Mouse (Mus musculus): ENCODE results near the gene Pde4dip. TPM values are rescaled to one million over a fixed set of nuclear protein-coding genes. Genes with fewer than 3 reads are reported as not detected.

Pde4dip gene
- polyA plus RNA-seq, 1 experiment from 2014 or later = 6.0 TPM

- Histone ChIP-seq H3K79me2 (ENCODE audit: inconsistent target) (no peaks in the 10 kb centered on the region), H3K4me3 (ENCODE audit: inconsistent target) (no peak overlapping the region), H3K27ac (no peak overlapping the region), H3K36me3 (ENCODE audit: inconsistent target) (no peaks in the 10 kb centered on the region)
- 92% methylated on average over 4 of the region's 4 CpGs for WGBS (ENCODE audit: missing documents)
These were observed 112.3 kb downstream of the Pde4dip start for GRCm38 (mm10) chr3:97776195-97776594.

DNA sequence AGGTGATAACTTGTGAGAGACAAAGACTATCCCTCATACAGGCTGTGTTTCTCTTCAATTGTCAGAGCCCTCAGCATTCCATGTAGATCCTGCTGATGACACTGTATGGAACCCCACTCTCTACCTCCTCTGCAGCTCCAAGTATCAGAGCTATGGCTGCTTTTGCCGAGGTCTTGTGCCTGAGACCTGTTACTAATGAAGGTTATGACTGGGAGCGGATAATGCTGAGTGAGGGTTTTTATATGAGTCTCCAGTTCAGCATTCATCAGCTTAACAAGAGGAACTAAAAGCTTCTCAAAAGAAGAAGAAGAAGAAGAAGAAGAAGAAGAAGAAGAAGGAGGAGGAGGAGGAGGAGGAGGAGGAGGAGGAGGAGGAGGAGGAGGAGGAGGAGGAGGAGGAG, 112.8 kb downstream of the Pde4dip start:
- Histone ChIP-seq H3K36me3 (ENCODE audit: inconsistent target) (no peaks in the 10 kb centered on the region), H3K27ac (no peak overlapping the region), H3K79me2 (ENCODE audit: inconsistent target) (no peaks in the 10 kb centered on the region), H3K4me3 (ENCODE audit: inconsistent target) (no peak overlapping the region)
- 67% methylated on average over 2 of the region's 2 CpGs for WGBS (ENCODE audit: missing documents)

DNA sequence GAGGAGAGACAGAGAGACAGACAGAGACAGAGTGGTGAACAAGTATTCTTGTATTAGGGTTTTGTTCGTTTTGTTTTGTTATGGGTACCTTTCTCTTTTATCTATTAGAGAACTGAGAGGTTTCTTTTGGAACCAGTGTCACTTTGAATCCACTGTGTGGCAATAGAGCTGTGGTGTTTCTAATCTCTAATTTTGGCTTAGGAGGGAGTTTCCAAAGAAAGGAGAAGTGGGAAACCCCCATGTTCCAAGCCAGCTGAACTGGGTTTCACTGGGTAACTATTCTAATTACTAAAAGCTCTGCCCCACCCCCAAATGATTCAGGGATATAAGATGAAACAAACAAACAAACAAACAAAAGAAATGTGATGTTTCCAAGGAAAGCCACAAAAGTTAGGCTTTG, 113.6 kb downstream of the Pde4dip start:
- Histone ChIP-seq H3K36me3 (ENCODE audit: inconsistent target) (no peaks in the 10 kb centered on the region), H3K79me2 (ENCODE audit: inconsistent target) (no peaks in the 10 kb centered on the region), H3K4me3 (ENCODE audit: inconsistent target) (no peak overlapping the region), H3K27ac (no peak overlapping the region)
- WGBS (ENCODE audit: missing documents) = 0% methylated on average over 1 of the region's 1 CpGs

DNA sequence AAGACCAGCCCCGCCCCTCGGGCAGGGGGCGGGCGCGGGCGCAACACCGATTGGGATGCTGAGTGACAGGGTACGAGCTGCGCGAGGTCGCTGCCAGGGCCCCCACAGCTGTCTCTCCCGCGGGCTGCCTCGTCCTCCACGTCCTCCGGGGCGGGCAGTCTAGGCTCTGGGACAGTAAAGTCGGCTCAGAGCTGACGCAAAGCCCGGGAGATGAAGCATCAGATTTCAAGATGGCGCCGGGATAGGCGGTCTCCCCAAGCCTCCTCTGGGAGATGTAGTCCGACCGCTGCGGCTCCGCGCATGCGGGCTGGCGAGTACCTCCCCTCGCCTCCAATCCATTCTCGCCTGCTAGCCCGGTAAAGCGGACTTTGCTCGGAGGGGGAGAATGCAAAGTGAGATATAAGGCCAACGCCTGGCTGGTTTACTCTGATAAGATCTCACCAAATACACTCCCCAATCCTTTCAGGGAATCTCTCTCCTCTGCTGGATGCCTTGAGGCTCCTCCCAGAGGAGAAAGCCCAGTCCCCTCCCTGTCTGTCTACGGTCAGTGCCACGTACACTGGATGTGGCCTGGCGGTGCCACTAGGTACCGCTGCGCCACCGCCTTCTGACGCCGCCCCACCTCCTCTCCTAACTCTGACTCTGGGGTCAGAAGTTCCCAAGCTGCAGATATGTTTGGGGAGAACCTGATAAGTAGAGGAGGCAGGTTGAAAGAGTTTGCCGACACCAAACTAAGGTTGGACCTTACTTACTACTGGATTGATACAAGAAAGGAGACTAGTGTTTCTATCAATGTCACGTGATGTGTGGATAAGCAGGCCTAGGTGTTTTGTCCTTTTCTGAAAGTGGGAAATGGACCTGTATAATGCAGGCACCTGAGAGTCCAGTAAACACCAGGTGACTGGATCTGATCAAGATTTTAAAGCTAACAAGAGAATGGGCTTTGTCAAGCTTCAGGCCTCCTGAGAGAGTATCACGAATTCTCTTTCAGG, 120.4 kb downstream of the Pde4dip start:
- peaks cover 7% of the 10 kb centered on the region; the same call in 1 of the 2 replicates for H3K79me2 ChIP-seq (ENCODE audit: inconsistent target)
- H3K4me3 ChIP-seq (ENCODE audit: inconsistent target) = peak overlapping the region; percentile 73
- 4% methylated on average over 47 of the region's 47 CpGs for WGBS (ENCODE audit: missing documents)
- no peak overlapping the region for H3K27ac ChIP-seq
- H3K36me3 ChIP-seq (ENCODE audit: inconsistent target) = no peaks in the 10 kb centered on the region

DNA sequence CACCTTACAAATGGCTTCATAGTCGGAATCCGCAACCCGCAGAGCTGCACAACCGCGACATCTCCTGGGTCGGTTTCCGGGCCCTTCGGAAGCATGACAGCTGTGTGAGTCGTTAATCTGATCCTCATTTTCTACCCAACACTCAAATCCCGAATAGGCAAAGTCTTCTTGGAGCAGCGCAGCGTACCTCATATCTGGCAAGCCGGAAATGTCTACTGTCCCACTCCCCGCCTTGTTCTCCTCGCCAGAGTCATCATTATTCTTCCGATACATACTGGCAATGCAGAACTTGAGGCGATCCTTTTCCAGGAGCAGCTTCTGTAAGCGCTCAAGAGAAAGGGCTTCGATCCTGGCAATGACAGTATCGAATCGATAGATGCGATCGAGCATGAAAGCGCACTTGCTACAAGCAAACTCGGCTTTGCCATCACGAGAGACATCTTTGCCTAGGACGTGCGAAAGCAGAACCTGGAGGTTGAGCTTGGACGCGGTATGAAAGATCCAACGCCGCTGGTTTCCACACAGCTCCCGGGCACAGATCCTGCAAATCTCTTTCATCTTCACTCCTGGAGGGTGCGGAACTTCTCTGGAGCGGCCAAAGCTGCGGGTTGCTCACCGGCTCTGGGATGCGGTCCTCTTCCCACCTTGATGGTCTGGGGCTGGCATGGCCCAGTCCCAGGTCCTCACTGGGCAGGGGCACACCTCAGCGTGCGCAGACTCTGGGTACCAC, 121.3 kb downstream of the Pde4dip start:
- no peak overlapping the region for H3K27ac ChIP-seq
- peaks cover 7% of the 10 kb centered on the region; the same call in 1 of the 2 replicates for H3K79me2 ChIP-seq (ENCODE audit: inconsistent target)
- H3K4me3 ChIP-seq (ENCODE audit: inconsistent target) = peak overlapping the region; percentile 73
- WGBS (ENCODE audit: missing documents) = 6% methylated on average over 39 of the region's 40 CpGs
- H3K36me3 ChIP-seq (ENCODE audit: inconsistent target) = no peaks in the 10 kb centered on the region

DNA sequence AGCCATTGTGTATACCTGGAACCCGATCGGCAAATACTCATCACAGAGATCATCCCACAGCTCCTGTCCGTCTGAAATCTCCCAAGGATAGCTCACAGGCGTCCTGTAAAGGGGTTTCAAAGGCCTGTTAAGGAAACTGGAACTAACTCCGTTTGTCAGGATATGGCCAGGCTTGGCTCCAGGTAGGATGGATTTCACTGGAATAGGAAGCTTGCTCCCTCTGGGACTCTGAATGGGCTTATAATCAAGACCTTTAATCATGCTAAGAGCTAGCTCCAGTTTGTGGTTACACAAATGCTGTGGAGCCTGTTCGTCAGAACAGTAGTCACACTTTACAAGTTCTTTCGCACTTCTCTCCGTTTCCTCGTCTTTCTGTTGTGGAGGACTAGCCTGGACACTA, 122.0 kb downstream of the Pde4dip start:
- Histone ChIP-seq H3K27ac (no peak overlapping the region), H3K79me2 (ENCODE audit: inconsistent target) (peaks cover 7% of the 10 kb centered on the region; the same call in 1 of the 2 replicates), H3K4me3 (ENCODE audit: inconsistent target) (peak overlapping the region; percentile 73), H3K36me3 (ENCODE audit: inconsistent target) (no peaks in the 10 kb centered on the region)
- 82% methylated on average over 9 of the region's 9 CpGs for WGBS (ENCODE audit: missing documents)

DNA sequence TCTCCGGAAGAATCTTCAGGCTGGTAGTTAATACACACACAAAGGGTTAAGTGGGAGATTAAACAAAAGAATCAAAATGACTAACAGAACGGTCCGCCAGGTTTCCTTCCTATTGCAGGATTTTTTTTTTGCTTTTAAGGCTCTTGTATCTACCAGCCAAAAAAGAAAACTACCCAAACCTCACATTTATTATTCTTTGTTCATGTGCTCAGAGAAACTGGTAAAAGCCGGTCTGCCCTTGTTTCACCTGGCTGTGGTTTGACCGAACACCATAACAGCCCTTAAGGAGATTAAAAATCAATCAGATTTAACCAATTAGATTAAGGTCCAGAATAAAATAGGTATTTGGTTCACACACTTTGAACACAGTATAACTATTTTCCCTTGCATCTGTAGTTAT, 124.4 kb downstream of the Pde4dip start:
- peaks cover 7% of the 10 kb centered on the region; the same call in 1 of the 2 replicates for H3K79me2 ChIP-seq (ENCODE audit: inconsistent target)
- no peaks in the 10 kb centered on the region for H3K36me3 ChIP-seq (ENCODE audit: inconsistent target)
- no peak overlapping the region for H3K4me3 ChIP-seq (ENCODE audit: inconsistent target)
- 98% methylated on average over 5 of the region's 5 CpGs for WGBS (ENCODE audit: missing documents)
- no peak overlapping the region for H3K27ac ChIP-seq

DNA sequence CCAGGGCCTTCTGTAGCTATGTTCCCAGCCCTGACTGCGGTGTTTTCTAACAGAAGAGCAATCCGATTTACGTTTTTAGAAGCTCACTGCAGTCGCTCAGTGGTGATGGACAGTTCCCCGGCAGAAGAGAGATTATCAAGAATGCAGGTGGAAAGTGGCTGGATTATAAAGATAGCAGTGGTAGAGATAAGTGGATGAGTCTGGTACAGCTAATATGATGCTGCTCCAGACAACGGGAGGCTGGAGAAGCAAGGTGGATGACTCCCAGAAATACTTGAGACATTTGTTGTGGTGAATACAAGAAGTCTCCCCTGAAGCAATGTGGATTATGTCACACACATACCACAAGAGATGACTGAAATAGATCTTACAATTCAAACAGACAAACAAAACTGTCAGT, 126.6 kb downstream of the Pde4dip start:
- Histone ChIP-seq H3K4me3 (ENCODE audit: inconsistent target) (no peak overlapping the region), H3K36me3 (ENCODE audit: inconsistent target) (peaks cover 7% of the 10 kb centered on the region), H3K79me2 (ENCODE audit: inconsistent target) (peaks cover 7% of the 10 kb centered on the region; the same call in 1 of the 2 replicates), H3K27ac (no peak overlapping the region)
- WGBS (ENCODE audit: missing documents) = 88% methylated on average over 6 of the region's 6 CpGs

GRCm38 (mm10) chr3:97761168-97761567, 127.3 kb downstream of the Pde4dip start:
- Histone ChIP-seq H3K4me3 (ENCODE audit: inconsistent target) (no peak overlapping the region), H3K27ac (no peak overlapping the region), H3K79me2 (ENCODE audit: inconsistent target) (no peaks in the 10 kb centered on the region; the same call in 1 of the 2 replicates), H3K36me3 (ENCODE audit: inconsistent target) (peaks cover 15% of the 10 kb centered on the region)
- WGBS (ENCODE audit: missing documents) = 50% methylated on average over 5 of the region's 5 CpGs

DNA sequence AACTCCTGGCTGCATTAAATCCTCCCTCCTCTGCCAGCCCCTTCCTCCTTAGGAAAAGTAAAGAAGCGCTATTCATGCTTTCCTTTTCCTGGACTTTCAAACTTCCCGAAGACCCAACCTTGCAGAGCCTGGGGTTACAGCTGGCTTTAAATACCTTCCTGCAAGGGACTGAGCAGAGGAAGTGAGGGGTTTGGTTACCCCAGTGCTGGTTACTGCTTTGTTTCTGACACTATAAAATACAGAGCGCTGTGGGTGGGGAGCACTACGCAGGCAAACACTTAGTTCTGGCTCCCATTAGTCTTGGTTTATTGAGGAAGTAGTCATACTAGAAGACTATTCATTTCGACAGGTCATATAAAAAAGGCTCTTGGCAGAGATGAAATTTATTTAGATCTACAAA, 128.7 kb downstream of the Pde4dip start:
- 71% methylated on average over 5 of the region's 5 CpGs for WGBS (ENCODE audit: missing documents)
- H3K36me3 ChIP-seq (ENCODE audit: inconsistent target) = peaks cover 28% of the 10 kb centered on the region
- H3K79me2 ChIP-seq (ENCODE audit: inconsistent target) = no peaks in the 10 kb centered on the region; the same call in 1 of the 2 replicates
- H3K27ac ChIP-seq = no peak overlapping the region
- H3K4me3 ChIP-seq (ENCODE audit: inconsistent target) = no peak overlapping the region

DNA sequence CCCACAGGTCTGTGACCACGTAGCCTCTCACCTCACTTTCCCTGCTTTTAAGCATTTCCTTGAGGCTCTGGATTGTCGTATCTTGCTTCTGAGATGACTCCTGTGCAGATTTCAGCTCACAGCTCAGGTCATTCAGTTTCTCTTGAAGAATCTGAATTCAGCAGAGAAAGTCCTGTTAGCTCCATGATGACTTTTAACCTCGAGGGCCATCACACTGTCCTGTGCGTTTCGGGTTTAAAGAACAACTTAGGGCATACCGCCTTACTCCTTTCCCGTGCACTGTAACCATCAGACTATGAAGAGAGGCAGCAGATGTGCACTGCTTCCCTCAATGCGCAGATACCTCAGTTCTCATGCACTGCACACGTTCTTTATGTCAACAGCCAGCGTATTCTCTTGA, 131.0 kb downstream of the Pde4dip start:
- Histone ChIP-seq H3K79me2 (ENCODE audit: inconsistent target) (no peaks in the 10 kb centered on the region), H3K4me3 (ENCODE audit: inconsistent target) (no peak overlapping the region), H3K36me3 (ENCODE audit: inconsistent target) (peaks cover 48% of the 10 kb centered on the region), H3K27ac (no peak overlapping the region)
- 93% methylated on average over 10 of the region's 10 CpGs for whole genome bisulfite sequencing (ENCODE audit: missing documents)

DNA sequence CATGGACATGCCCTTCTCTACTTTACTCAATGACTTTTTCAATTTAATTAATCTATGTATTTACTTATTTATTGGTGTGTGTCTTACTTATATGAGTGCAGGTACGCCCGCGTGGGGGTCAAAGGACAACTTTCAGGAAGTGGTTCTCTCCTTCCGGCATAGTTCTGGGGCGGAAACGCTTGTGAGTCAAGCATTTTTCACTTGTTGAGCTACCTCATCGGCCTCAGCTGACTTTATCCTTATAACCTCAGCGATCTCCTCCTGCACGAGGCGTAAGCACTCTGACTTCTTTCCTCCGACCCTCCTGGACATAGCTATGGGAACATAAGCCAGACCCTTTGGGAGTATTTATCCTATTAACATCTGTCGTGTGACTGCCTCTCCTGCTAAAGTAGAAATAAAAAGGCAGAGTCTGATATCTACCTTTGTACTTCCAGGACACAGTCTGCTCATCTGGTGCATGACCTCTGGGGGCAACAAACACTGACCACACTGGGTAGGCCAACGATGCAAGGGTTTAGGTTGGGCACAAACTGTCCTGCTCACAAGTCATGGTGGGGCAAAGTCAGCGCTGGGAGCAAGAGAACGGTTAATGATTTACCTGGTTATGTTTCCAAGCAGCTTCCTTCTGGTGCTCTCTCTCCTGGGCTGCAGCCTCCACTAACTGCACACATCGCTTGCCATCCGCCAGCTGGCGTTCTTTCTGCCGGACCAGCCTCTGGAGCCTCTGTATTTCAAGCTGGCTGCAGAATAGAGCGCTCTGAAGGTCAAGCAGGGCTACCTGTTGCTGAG, 132.0 kb downstream of the Pde4dip start:
- WGBS (ENCODE audit: missing documents) = 94% methylated on average over 20 of the region's 20 CpGs
- H3K36me3 ChIP-seq (ENCODE audit: inconsistent target) = peaks cover 58% of the 10 kb centered on the region
- no peak overlapping the region for H3K27ac ChIP-seq
- no peak overlapping the region for H3K4me3 ChIP-seq (ENCODE audit: inconsistent target)
- no peaks in the 10 kb centered on the region for H3K79me2 ChIP-seq (ENCODE audit: inconsistent target)

DNA sequence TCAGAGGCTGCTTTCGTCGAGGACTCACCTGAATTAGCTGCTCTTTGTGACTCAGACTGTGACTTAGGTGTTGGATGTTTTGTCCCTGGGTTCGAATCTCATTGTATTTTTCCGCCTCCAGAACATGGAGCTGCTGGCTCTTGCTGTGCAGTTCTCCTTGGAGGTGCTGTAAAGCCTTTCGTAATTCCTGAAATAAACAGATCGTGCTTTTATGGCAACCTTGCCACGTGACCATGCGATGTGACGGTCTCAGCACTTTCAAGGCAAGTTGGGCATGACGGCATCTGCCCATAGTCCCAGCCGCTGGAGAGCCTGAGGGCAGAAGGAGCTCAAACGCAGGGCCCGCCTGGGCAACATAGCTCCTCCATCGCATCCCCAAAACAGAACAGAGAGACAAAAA, 133.1 kb downstream of the Pde4dip start:
- no peak overlapping the region for H3K27ac ChIP-seq
- WGBS (ENCODE audit: missing documents) = 96% methylated on average over 14 of the region's 14 CpGs
- H3K4me3 ChIP-seq (ENCODE audit: inconsistent target) = no peak overlapping the region
- peaks cover 67% of the 10 kb centered on the region for H3K36me3 ChIP-seq (ENCODE audit: inconsistent target)
- no peaks in the 10 kb centered on the region for H3K79me2 ChIP-seq (ENCODE audit: inconsistent target)

DNA sequence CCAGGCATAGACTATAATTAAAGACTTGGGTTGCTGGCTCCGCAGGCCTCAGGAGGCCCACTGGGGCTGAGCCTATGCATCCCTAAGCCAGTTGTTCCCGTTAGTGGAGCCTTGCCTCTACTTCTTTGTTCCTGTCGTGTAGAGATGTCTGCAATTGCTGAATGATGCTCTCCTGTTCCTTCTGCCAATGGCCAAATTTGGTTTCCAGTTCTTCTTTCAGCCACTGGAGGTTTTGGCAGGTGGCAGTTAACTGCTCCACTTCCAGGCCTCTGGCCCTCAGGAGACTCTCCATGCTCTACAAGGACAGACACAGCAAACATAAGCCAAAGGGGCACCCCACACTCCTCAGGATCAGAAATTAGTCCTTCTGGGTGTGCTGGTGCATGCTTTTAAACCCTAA, 135.6 kb downstream of the Pde4dip start:
- no peak overlapping the region for H3K4me3 ChIP-seq (ENCODE audit: inconsistent target)
- peaks cover 90% of the 10 kb centered on the region for H3K36me3 ChIP-seq (ENCODE audit: inconsistent target)
- WGBS (ENCODE audit: missing documents) = 90% methylated on average over 3 of the region's 3 CpGs

More for the DNA sequence above, 135.6 kb downstream of the Pde4dip start:
- Histone ChIP-seq H3K79me2 (ENCODE audit: inconsistent target) (no peaks in the 10 kb centered on the region), H3K27ac (no peak overlapping the region)
